Mouse (Mus musculus): ENCODE data around the gene Pip4k2c. TPM values are rescaled to one million over a fixed set of nuclear protein-coding genes. Genes with fewer than 3 reads are reported as not detected.

Gene Pip4k2c
- polyA plus RNA-seq, 1 experiment from 2014 or later: 21.0 TPM

DNA sequence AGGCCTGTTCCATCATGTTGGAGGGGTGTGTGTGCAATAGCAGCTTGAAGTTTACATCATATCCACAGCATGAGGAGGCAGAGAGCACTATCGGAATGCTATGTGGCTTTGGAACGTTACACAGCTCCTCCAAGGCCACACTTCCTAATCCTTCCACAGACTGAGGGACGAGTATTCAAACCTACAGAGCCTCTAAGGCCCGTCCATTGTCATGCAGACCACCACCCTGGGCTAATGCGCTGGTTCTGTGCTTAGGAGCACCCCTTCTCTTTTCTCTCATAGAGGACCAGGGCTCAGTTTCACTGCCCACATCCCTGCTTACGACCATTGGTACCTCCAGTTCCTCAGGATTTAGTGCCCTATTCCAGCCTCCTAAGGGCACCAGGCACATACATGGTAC is 13.8 kb upstream of the Pip4k2c start:
- WGBS: 48% methylated on average over 6 of the region's 6 CpGs
- no peak for ATAC-seq (ENCODE audit: insufficient read depth)
- no peak overlapping the region for H3K4me3 ChIP-seq (ENCODE audit: low read depth, low read length)

DNA sequence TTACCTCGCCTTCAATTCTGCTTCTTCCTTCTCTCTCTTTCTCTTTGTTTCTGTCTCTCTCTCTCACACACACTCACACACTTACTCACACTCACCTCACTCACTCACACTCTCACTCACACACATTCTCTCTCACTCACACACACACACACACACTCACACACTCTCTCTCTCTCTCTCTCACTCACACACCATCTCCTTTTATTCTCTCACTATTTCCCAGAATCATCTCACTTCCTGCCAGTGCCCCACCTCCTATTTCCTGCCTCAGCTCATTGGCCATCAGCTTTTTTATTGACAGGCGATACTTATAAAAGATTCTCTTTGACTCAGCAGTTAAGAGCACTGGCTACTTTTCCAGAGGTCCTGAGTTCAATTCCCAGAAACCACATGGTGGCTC is 7.0 kb upstream of the Pip4k2c start:
- Histone ChIP-seq H3K9ac (no peak overlapping the region), H3K36me3 (ENCODE audit: insufficient read depth) (no peaks in the 10 kb centered on the region), H3K9me3 (ENCODE audit: low read depth, low read length) (no peaks in the 10 kb centered on the region), H3K4me3 (ENCODE audit: low read depth, low read length) (no peak overlapping the region), H3K27ac (ENCODE audit: low read depth) (no peak overlapping the region), H3K4me1 (ENCODE audit: insufficient read depth) (no peaks in the 10 kb centered on the region), H3K27me3 (ENCODE audit: insufficient read depth, low read length) (no peaks in the 10 kb centered on the region), H3K4me2 (no peak overlapping the region)
- DNase-seq (no peak), ATAC-seq (ENCODE audit: insufficient read depth) (no peak)
- 91% methylated on average over 2 of the region's 2 CpGs for WGBS
- no peak for TF ChIP-seq CTCF (IDR thresholded peaks at IDR 0.05; ENCODE audit: low read depth)

More for the DNA sequence above, 13.8 kb upstream of the Pip4k2c start:
- no peaks in the 10 kb centered on the region for H3K27me3 ChIP-seq (ENCODE audit: insufficient read depth, low read length)
- H3K4me1 ChIP-seq (ENCODE audit: insufficient read depth): no peaks in the 10 kb centered on the region
- H3K4me2 ChIP-seq: no peak overlapping the region
- TF ChIP-seq CTCF (IDR thresholded peaks at IDR 0.05; ENCODE audit: low read depth): no peak
- no peak for DNase-seq
- H3K36me3 ChIP-seq (ENCODE audit: insufficient read depth): no peaks in the 10 kb centered on the region
- H3K9me3 ChIP-seq (ENCODE audit: low read depth, low read length): no peaks in the 10 kb centered on the region
- no peak overlapping the region for H3K27ac ChIP-seq (ENCODE audit: low read depth)
- H3K9ac ChIP-seq: no peak overlapping the region

DNA sequence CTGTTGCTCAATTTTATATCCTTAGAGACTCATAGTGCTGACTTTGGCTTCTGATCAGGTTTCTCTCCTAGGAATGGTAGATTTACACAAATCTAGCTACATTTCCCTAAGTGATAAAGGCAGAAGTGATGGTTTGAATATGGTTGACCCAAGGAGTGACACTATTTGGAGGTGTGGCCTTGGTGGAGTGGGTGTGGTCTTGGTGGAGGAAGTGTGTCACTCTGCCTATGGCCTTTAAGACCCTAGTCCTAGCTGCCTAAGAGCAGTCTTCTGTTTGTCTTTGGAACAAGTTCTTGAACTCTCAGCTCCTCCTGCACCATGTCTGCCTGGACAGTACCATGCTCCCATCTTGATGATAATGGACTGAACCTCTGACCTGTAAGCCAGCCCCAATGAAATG is 5.8 kb upstream of the Pip4k2c start:
- no peak overlapping the region for H3K27ac ChIP-seq (ENCODE audit: low read depth)
- no peaks in the 10 kb centered on the region for H3K9me3 ChIP-seq (ENCODE audit: low read depth, low read length)
- DNase-seq (no peak), ATAC-seq (ENCODE audit: insufficient read depth) (no peak)
- no peaks in the 10 kb centered on the region for H3K36me3 ChIP-seq (ENCODE audit: insufficient read depth)
- no peak overlapping the region for H3K4me3 ChIP-seq (ENCODE audit: low read depth, low read length)
- H3K4me2 ChIP-seq: no peak overlapping the region
- TF ChIP-seq CTCF (IDR thresholded peaks at IDR 0.05; ENCODE audit: low read depth): no peak
- no peaks in the 10 kb centered on the region for H3K27me3 ChIP-seq (ENCODE audit: insufficient read depth, low read length)
- no peaks in the 10 kb centered on the region for H3K4me1 ChIP-seq (ENCODE audit: insufficient read depth)
- H3K9ac ChIP-seq: no peak overlapping the region

DNA sequence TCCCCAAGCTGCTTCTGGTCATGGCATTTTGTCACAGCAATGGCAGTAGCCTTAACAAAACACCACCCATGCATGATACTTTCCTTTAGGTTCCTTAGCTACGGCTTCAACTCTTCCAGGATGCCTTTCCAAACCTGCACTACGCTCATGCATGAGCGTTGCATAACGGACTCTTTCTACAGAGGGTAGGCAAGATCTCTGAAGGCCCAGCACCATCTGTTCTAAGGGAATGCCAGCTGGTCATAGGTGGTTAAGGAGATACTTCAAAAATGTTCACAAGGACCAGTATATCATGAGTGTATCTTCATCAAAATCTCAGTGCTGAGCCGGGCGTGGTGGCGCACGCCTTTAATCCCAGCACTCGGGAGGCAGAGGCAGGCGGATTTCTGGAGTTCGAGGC is 5.1 kb upstream of the Pip4k2c start:
- WGBS: 91% methylated on average over 11 of the region's 11 CpGs
- no peak overlapping the region for H3K4me2 ChIP-seq
- H3K27ac ChIP-seq (ENCODE audit: low read depth): no peak overlapping the region
- no peaks in the 10 kb centered on the region for H3K36me3 ChIP-seq (ENCODE audit: insufficient read depth)
- ATAC-seq (ENCODE audit: insufficient read depth) (no peak), DNase-seq (no peak)
- H3K27me3 ChIP-seq (ENCODE audit: insufficient read depth, low read length): no peaks in the 10 kb centered on the region
- H3K4me3 ChIP-seq (ENCODE audit: low read depth, low read length): no peak overlapping the region
- H3K9ac ChIP-seq: no peak overlapping the region
- no peak for TF ChIP-seq CTCF (IDR thresholded peaks at IDR 0.05; ENCODE audit: low read depth)
- no peaks in the 10 kb centered on the region for H3K9me3 ChIP-seq (ENCODE audit: low read depth, low read length)
- no peaks in the 10 kb centered on the region for H3K4me1 ChIP-seq (ENCODE audit: insufficient read depth)

DNA sequence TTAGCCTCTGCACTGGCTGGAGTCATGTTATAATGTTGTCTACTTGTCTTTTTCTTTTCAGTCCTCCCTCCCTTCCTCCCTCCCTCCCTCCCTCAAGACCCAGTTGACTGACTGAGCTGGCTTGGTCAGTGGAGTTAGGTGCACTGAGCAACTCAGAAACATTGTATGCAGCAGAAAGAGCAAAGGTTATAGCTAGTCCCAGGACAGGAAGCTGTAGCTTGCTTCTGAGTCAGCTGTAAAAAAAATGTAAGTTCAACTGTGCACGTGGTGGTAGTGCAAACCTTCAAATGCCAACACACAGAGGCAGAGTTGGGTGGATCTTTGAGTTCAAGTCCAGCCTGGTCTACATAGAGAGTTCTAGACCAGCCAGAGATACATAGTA is 3.0 kb upstream of the Pip4k2c start:
- 42% methylated on average over 1 of the region's 1 CpGs for WGBS
- ATAC-seq (ENCODE audit: insufficient read depth) (no peak), DNase-seq (no peak)
- no peaks in the 10 kb centered on the region for H3K27me3 ChIP-seq (ENCODE audit: insufficient read depth, low read length)
- no peaks in the 10 kb centered on the region for H3K36me3 ChIP-seq (ENCODE audit: insufficient read depth)
- no peak overlapping the region for H3K4me2 ChIP-seq
- TF ChIP-seq CTCF (IDR thresholded peaks at IDR 0.05; ENCODE audit: low read depth): no peak
- H3K27ac ChIP-seq (ENCODE audit: low read depth): no peak overlapping the region
- H3K9ac ChIP-seq: no peak overlapping the region
- no peaks in the 10 kb centered on the region for H3K9me3 ChIP-seq (ENCODE audit: low read depth, low read length)
- no peaks in the 10 kb centered on the region for H3K4me1 ChIP-seq (ENCODE audit: insufficient read depth)
- H3K4me3 ChIP-seq (ENCODE audit: low read depth, low read length): no peak overlapping the region

DNA sequence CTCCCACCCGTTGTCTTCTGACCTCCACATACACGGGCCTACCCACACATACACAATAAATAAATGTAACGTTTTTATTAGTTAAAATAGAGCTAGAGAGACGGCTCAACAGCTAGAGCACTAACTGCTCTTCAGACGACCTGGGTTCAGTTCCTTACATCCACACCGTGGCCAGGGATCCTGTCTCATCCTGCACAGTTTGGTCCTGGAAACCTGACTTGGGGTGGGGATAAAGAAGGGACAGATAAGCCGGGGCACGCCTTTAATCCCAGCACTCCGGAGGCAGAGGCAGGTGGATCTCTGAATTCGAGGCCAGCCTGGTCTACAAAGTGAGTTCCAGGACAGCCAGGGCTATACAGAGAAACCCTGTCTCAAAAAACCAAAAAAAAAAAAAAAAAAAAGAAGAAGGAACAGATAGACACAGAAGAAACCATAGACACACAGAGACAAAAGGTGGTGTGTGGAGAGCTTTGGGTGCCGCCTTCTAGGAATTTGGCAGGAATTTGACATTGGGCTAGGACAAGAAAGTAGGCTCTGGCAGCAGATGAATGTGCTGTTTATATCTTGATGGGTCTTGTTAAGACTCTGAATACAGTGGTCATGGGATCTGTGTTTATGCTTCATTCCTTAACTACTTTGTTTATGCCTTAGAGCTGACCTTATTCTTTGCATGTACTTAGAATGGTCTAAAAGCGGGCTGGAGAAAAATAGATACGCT is 2.5 kb upstream of the Pip4k2c start:
- no peak overlapping the region for H3K4me2 ChIP-seq
- no peaks in the 10 kb centered on the region for H3K9me3 ChIP-seq (ENCODE audit: low read depth, low read length)
- no peak overlapping the region for H3K9ac ChIP-seq
- H3K4me1 ChIP-seq (ENCODE audit: insufficient read depth): no peaks in the 10 kb centered on the region
- H3K27me3 ChIP-seq (ENCODE audit: insufficient read depth, low read length): no peaks in the 10 kb centered on the region
- no peaks in the 10 kb centered on the region for H3K36me3 ChIP-seq (ENCODE audit: insufficient read depth)
- ATAC-seq (ENCODE audit: insufficient read depth): no peak
- no peak overlapping the region for H3K27ac ChIP-seq (ENCODE audit: low read depth)
- no peak for DNase-seq
- TF ChIP-seq CTCF (IDR thresholded peaks at IDR 0.05; ENCODE audit: low read depth): no peak
- H3K4me3 ChIP-seq (ENCODE audit: low read depth, low read length): no peak overlapping the region
- 76% methylated on average over 13 of the region's 13 CpGs for WGBS

DNA sequence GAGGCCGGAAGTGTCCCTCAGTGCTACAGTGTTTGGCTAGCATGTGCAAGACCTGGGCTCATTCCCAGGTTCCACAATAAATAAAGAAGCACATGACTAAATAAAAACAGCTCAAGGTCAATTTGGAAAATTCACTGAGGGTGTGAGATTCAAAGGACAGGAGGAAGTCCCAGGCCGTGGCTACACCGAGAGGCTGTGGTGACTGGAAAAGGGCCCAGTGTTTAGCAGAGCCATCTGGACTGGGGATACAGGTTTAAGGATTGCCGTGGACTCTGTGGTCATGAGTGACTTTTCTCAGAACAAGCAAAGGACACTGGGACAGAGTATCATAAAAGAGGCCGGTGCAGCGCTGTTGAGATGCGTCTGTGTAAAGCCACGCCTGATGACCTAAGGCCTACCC is 1.9 kb upstream of the Pip4k2c start:
- DNase-seq (no peak), ATAC-seq (ENCODE audit: insufficient read depth) (no peak)
- Histone ChIP-seq H3K4me1 (ENCODE audit: insufficient read depth) (no peaks in the 10 kb centered on the region), H3K4me2 (no peak overlapping the region), H3K9me3 (ENCODE audit: low read depth, low read length) (no peaks in the 10 kb centered on the region), H3K9ac (no peak overlapping the region), H3K27me3 (ENCODE audit: insufficient read depth, low read length) (no peaks in the 10 kb centered on the region), H3K36me3 (ENCODE audit: insufficient read depth) (peaks cover 5% of the 10 kb centered on the region; the same call in 1 of the 2 replicates), H3K27ac (ENCODE audit: low read depth) (no peak overlapping the region), H3K4me3 (ENCODE audit: low read depth, low read length) (no peak overlapping the region)
- WGBS: 84% methylated on average over 8 of the region's 8 CpGs
- no peak for TF ChIP-seq CTCF (IDR thresholded peaks at IDR 0.05; ENCODE audit: low read depth)
